Mouse (Mus musculus) E14TG2a.4 (cell line): ENCODE results near the gene Eri3.

ENCODE experiments used
- CTCF ChIP-seq: conservative IDR thresholded peaks from 2 replicates; pipeline ENCODE4 v1.5.1; 2014; ENCODE audit warnings: low read length
- POU5F1 ChIP-seq: IDR thresholded peaks from 2 replicates; pipeline ENCODE4 v1.6.1; 2014; ENCODE audit warnings: low read length, borderline replicate concordance

DNA sequence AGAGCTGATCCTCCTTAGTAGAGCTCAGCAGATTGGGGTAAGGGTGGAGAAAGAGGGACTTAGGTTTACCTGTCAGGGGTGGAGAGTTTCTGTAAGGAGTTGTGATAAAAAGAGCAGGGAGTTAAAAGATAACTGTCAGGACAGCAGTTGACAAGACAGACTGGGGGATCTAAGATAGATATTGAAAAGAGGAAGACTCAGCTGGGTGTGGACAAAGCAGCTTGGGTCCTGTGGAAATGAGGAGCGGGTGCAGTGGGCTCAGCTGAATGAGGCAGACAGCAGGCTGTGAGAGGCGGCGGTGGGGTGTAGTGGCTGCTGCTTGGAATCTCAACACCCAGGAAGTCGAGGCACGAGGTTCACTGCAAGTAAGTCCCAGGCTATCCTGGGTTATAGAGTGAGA is 72.1 kb downstream of the Eri3 start:
- TF ChIP-seq CTCF (no peak), POU5F1 (no peak)
